16 mouse cellular contexts compared by ENCODE assay signal in genomic region chr9:82306285-82306684, GRCm38 (mm10).
"Had no signal": no experiment of that assay in that cellular context is flagged by ENCODE, and none has a peak within 500 bp of the region (broad histone marks: within the 10 kb centered on the region; RNA-seq: fewer than 3 reads in every experiment).

No protein-coding gene starts in this region.

- H3K4me1 ChIP-seq: megakaryocyte, embryonic 14.5 days; midbrain, embryonic 15.5 days had no signal

- H3K4me3 ChIP-seq: megakaryocyte, embryonic 14.5 days; midbrain, embryonic 15.5 days had no signal

- H3K9me3 ChIP-seq: megakaryocyte, embryonic 14.5 days; midbrain, embryonic 15.5 days had no signal

- H3K27ac ChIP-seq: kidney, postnatal 0 days; liver, embryonic 14.5 days; macrophage; midbrain, embryonic 15.5 days had no signal

- H3K36me3 ChIP-seq: midbrain, embryonic 15.5 days had no signal

- H3K27me3 ChIP-seq: megakaryocyte, embryonic 14.5 days; midbrain, embryonic 15.5 days had no signal

- H3K4me2 ChIP-seq: midbrain, embryonic 11.5 days; midbrain, embryonic 15.5 days had no signal

- ATAC-seq: midbrain, embryonic 15.5 days had no signal

- H3K9ac ChIP-seq: liver, embryonic 14.5 days; midbrain, embryonic 15.5 days had no signal

- DNase-seq: kidney, adult 11 months; kidney, adult 9 months; kidney, postnatal 36 days; layer of hippocampus, adult 9-11 months; layer of hippocampus, postnatal 36 days; lung, adult 2 months; lung, postnatal 10 days; right cerebral cortex, postnatal 25 days; thymus, adult 18-20 months; thymus, postnatal 25 days had no signal
